Mouse (Mus musculus): ENCODE results near the gene Otud1.

Otud1 gene

GRCm38 (mm10) chr2:19670851-19671688 lies 13.5 kb downstream of the Otud1 start:
- no peak for DNase-seq (ENCODE audit: low read depth, low spot score)

- peak; percentile 56 for DNase-seq (ENCODE audit: low read depth, low spot score)
Measured at GRCm38 (mm10) chr2:19682997-19683396, 25.4 kb downstream of the Otud1 start.

- DNase-seq (ENCODE audit: low read depth, low spot score), result peak; percentile 12
Measured at GRCm38 (mm10) chr2:19685489-19686147, 28.1 kb downstream of the Otud1 start.

GRCm38 (mm10) chr2:19690094-19690493 lies 32.5 kb downstream of the Otud1 start:
- no peak for DNase-seq (ENCODE audit: low read depth, low spot score)

- no peak for DNase-seq (ENCODE audit: low read depth, low spot score)
Measured at GRCm38 (mm10) chr2:19699573-19700295, 42.2 kb downstream of the Otud1 start.

GRCm38 (mm10) chr2:19701386-19701785 lies 43.8 kb downstream of the Otud1 start:
- DNase-seq (ENCODE audit: low read depth, low spot score), result no peak

- DNase-seq (ENCODE audit: low read depth, low spot score), result no peak
Measured at GRCm38 (mm10) chr2:19703020-19703613, 45.6 kb downstream of the Otud1 start.

GRCm38 (mm10) chr2:19703670-19704069 lies 46.1 kb downstream of the Otud1 start:
- no peak for DNase-seq (ENCODE audit: low read depth, low spot score)

- DNase-seq (ENCODE audit: low read depth, low spot score), result no peak
Measured at GRCm38 (mm10) chr2:19704272-19704671, 46.7 kb downstream of the Otud1 start.

- no peak for DNase-seq (ENCODE audit: low read depth, low spot score)
Measured at GRCm38 (mm10) chr2:19706886-19707285, 49.3 kb downstream of the Otud1 start.
